Mouse (Mus musculus) bone marrow macrophage, adult 2 months (primary cell): Measurements from ENCODE around the gene Zfp871.

Source experiments
- CTCF ChIP-seq: IDR thresholded peaks from 2 replicates; pipeline ENCODE4 v1.5.1; 2012; ENCODE audit warnings: low read depth, mild to moderate bottlenecking, low read length, moderate library complexity
- POLR2A ChIP-seq: IDR thresholded peaks from 2 replicates; pipeline ENCODE4 v1.6.1; 2012; ENCODE audit warnings: mild to moderate bottlenecking, low read depth, low read length, borderline replicate concordance

- TF ChIP-seq CTCF (no peak), POLR2A (no peak)
These were observed 522 bp downstream of the Zfp871 start for GRCm38 (mm10) chr17:32787436-32788093.
